Mouse (Mus musculus) spleen, adult 12 weeks (tissue): ENCODE measurements around the gene Ern2.

Experiments used
- DNase-seq: peaks from one replicate; pipeline ENCODE4 v3.0.0; 2022; ENCODE audit warnings: low spot score

Ern2 gene

DNA sequence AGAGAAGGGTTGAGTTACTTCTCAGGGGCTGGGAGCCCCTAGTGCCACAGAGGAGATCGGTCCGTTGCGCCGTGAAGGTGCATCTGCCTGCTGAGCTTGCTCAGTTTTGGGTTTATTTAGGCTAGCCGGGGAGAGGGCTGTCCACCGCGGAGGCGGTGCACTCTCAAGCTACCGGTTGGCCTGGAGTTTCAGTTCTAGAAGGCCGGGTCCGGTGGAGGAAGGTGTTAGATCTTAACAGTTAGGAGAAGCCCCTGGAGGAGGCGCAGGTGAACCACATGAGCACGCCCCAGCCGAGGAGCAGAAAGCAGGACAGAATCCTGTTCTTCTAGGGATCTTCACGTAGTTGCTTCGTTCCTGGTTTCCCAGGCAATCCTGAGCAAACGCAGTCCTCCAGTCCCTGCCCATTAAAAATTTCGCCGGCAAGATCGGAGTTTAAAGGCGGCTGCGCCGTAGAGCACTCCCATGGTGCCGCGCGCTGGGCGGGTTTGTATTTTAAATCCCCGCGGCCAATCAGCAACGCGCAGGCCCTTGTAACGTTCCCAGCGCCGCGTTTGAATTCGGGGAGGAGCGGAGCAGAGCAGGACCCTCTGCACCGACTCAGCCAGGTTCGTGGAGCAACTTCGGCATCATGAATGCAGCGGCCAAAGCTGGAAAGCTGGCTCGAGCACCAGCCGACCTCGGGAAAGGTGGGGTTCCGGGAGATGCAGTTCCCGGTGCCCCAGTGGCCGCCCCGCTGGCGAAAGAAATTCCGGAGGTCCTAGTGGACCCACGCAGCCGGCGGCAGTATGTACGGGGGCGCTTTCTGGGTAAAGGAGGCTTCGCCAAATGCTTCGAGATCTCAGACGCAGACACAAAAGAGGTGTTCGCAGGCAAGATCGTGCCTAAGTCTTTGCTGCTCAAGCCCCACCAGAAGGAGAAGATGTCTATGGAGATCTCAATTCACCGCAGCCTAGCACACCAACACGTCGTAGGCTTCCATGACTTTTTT lies 26.8 kb downstream of the Ern2 start, which contains the start of gene Plk1:
Gene Plk1, plus strand, starts transcription at position 525 of the 988 bp plus-strand sequence.
- peak; percentile 73 for DNase-seq

DNA sequence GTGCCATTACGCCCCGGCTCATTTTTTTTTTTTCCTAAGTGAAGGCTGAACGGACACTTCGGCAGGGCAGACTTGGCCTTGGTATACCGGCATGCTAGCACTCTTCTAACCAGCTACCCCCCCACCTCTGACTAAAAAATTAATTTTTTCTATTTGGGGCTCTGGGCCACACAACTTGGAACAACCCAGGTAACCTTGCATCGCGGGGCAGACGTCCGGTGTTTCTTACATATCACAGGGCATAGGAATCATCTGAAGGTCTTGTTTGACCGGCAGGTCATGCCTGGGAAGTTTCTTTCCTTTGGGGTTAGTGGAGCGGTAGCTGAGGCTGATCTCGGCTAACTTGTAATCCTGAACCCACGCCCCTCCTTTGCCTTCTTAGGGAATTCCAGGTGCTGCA lies 27.5 kb downstream of the Ern2 start:
- DNase-seq = no peak

DNA sequence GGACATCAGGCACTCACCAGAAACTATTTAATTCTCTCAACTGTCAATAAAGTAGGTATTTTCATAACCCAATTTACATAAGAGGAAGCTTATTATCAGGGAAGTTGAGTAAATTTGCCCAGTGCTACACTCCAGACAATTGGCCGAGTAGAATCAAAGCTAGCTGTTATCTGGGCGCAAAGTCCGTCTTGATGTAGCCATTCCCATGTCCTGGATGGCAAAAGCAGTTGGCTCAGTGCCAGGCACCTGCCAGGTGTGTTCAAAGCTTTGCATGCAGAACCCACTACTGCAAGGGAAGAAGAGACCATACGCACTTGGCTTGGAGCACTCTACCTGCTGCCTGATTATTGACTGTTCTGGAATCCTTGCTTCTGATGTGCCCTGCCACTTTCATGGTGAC lies 33.5 kb downstream of the Ern2 start:
- no peak for DNase-seq

DNA sequence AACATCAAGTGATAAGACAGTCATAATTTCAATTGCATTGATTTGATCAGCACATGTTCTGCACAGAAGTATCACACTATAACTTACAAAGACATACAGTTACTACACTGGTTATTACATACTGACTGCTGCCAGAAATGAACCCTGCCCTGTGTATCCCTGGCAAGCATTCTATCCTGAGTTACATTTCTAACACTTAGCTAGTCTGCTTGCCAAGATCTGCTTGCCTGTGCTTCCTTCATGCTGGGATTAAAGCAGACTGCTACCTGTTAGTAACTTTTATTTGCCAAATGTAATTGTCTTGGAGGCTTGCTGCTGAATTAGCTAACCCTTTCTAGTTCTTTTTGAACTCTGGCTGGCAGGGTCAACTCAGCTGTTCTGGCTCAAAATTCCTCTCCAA lies 45.0 kb downstream of the Ern2 start:
- DNase-seq = no peak

DNA sequence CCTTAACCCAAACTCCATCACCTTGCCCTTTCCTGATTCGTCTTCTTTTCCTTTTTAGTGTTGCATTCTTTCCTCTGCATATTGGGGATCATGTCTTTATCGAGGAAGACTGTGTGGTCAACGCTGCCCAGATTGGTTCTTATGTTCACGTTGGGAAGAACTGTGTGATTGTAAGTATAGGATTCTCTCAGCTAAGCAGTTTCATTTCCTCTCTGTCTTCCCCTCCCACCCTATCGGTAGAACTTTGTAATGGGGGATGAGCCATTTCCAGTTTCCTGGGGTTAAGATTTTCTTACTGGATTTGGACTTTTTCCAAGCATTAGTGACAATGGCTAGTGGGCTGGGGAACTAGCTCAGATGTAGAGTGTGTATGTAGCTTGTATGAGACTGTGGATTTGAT lies 47.8 kb downstream of the Ern2 start:
- DNase-seq = no peak

DNA sequence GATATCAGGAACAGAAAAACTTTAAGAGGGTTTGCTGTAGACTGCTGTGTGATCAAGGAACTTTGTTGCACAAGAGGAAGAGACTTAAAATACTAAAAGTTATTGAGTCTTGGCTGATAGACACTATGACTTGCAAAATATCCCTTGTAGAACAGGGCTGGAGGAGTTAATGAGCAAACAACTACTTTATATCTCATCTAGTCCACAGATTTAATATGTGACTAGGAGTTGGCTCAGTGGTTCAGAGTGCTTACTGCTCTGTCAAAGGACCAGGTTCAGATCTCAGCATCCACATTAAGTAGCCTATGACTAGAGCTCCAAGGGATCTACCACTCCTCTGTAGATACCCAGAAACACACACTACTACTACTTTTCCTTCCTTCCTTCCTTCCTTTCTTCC lies 48.9 kb downstream of the Ern2 start:
- DNase-seq = no peak

DNA sequence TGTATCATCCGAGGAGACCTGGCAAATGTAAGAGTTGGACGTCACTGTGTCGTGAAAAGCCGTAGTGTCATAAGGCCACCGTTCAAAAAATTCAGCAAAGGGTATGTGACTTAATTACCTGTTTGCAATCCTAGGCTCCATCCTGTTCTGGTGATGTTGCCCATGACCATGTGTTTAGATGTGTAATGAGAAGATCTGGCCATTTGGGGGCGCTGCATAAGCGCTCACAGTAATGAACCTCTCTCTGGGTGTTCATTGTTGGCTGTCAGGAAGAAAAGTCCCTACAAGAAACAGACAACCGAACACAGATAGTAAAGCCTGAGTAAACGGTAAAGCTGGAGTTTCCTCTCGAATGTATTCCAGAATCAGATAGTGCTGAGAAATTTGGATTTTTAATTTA lies 50.9 kb downstream of the Ern2 start:
- DNase-seq = peak; percentile 8

DNA sequence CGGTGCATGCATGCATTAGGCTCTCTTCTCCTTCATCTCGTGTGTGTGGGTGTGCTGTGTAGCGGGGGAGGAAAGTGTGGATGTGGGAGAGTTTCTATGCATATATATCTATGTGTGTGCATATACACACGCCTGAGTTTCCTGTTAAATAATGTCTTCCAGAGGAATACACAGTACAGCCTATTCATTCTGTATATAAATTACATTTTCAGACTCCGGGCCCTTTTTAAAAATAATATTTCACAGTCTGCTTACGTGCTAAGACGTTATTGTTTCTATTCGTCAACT lies 52.7 kb downstream of the Ern2 start:
- DNase-seq = no peak

DNA sequence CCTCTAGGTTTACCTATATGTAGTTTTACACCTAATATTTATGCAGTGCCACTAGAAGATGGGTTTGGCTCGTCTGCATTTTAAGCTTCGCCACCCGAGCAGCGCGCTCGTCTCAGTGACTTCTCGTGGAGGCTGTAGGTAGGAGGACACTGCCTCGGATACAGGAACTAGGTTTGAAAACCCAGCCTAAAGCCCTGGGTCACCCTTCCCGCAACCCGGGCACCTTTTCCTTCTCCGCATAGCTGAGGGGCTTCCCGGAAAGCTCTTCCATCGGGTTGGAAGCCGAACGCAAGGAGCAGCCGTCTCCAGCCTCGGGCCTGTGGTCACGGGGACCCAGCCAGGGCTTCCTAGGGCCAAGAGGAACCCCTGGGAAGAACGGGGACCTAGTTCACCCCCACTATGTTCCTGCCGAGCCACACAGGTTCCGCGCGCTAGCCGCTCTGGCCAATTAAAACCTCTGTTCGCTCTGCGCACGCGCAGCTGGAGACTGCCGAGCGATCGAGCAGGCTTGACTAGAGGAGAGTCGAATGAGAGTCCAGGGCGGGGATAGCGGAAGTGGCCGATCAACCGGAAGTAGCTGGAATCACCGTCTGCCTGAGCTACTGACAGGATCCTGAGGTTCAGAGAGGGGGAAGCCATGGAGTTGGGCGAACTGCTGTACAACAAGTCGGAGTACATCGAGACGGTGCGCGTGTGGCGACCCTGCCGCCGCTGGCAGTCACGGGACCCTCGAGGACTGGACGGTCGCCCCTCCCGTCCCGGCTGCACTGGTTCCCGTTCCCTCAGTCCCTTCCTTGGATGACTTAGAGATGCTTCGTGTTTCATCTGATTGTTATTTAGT lies 53.3 kb downstream of the Ern2 start, which contains the start of the genes Palb2 and Dctn5:
Gene Palb2, minus strand, starts transcription at position 489 of the 841 bp plus-strand sequence.
Gene Dctn5, plus strand, starts transcription at position 545 of the 841 bp plus-strand sequence.
- DNase-seq = peak; percentile 85

DNA sequence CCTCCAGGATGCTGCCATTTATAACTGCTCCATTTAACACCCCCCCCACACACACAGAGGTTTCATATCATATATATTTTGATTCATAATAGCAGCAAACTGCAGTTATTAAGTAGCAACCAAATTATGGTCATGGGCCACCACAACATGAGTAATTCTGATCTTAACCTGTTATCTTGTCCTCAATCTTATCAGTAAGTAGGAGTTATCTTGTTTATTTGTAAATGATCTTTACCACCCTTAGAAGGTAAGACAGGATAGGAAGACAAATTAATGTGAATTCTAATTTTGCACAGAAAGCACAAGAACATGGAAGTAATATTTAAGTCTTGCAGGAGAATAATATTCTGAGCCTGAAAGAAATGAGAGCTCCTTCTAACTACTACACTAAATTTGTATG lies 54.2 kb downstream of the Ern2 start:
- DNase-seq = no peak

DNA sequence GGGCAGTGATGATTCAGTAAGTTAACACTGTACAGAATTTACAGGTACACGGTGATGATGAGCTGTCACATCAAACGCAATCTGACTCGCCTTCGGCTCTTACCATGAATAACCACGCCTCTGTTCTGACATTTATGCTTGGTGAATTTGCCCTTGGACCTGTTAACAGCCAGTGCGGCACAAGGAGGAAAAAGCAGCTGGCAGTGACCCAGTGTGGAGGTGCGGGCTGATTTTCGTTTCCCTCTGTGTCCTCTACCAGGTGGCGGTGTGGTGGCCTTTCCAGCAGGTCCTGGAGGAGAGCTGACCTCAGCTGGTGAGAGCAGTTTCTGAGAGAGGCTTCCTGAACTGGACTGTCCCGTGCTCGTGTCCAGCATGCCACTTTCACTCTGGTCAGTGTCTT lies 59.1 kb downstream of the Ern2 start:
- no peak for DNase-seq

DNA sequence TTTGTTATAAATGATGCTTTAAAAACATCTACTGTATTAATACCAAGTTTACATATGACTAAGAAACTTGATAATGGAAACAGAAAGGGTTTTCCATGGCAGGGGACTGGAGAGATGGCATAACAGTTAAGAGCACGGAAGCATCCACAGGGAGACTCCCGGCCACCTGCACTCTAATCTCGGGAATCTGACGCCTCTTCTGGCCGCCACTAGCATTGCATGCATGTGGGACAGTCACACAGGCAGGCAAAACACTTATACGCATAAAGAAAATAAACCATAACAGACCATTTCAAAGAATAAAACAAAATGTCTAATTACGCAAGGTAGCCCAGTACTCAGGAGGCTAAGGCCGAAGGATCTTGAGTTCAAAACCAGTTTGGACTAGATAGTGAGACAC lies 60.4 kb downstream of the Ern2 start:
- DNase-seq = no peak

DNA sequence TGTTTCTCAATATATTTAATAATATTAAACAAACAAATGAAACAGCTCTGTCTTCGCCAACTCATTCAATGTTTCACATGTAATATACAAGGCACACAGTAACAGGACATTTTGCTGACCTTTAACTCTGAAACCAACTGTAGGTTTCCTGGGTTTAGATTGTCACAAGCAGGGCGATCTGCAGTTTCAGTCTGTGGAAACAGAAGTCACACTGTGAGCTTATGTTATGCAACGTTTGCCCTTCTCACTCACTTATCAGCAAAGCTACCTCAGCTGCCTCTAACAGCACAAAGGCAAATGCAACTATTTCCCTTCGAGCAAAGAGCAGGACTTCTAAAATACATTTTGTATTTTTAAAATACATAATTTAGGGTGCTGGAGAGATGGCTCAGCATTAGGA lies 62.5 kb downstream of the Ern2 start:
- DNase-seq = no peak
